Mouse (Mus musculus): ENCODE measurements around the gene Susd1.

Gene Susd1

DNA sequence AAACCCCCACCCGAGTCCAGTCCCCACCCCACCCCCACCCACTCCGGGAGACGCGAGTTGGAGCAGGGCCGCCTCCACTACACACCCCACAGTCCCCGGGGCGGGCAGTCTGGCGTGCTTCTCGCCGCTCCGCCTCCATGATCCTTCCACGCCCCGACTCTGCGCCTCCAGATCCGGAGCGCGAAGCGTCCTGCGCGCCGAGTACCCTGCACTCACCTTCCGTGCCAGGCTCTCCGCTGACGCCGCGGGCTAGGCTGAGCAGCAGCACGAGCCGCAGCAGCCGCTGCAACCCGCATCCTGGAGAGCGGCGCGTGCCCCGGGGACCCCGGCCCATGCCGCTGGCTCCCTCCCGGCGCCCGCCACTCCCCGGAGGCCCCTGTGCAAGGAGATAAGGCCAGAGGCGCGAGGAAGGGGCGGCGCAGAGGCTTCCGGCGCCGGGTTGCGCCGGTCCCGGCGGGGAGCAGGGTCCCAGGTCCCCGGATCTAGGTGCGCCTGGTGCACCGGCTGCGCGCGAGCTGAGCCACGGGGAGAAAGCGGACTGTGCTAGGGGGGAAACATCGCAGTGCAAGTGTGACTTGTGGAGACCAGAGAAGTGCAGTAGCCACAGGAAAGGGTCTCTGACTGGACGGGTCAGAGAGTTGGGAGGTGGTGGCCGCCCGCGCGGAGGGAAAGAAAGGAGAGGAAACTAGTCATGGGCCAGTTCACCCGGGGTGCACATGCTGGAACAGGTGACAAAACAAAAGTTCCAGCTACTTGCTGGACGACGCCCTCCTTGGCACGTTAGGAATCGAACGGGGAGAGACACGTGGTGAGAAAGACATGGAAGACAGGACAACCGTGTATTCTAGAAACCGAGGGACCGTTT lies at the start of gene Susd1:
Gene Susd1 (minus strand): TSS at position 644 of the 865 bp plus-strand sequence.
- DNase-seq (ENCODE audit: extremely low spot score) = peak; percentile 82

DNA sequence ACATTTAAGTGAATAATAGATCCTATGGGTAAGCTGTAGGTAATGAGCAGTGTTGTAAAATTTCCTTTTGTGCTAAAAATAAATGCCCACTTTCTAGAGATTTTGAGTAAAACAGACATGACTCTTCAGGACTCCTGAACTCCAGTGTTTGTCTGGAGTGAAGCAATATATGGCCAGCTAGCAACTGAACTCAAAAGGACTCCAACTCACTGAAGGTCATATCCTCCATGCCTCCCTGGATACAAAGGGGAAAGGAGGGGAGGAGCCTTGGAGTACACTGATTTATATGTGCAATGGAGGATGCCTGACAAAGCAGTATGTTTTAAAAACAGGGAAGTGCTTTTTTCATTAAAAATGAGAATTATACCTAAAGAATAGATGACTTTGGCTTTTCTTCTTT lies 32.9 kb upstream of the Susd1 start:
- no peak for DNase-seq (ENCODE audit: extremely low spot score)

DNA sequence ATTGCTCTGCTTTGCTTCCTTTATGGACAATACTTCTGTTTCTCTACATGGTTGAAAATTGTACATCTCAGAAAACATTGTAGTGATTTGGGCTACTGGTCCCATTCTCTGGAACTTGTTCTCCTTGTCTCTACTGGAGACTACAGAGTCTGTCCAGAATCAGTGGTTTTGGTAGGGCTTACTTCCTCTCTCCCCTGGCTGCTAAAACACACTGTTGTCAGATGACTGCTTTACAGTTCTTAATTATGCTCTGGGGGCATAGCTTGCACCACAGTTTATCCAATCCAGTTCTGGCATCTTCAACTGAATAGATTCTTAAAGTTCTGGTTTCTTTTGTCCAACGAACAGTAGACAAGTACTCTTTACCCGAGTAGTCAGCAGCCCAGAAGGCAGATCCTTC lies 27.0 kb upstream of the Susd1 start:
- no peak for DNase-seq (ENCODE audit: extremely low spot score)

DNA sequence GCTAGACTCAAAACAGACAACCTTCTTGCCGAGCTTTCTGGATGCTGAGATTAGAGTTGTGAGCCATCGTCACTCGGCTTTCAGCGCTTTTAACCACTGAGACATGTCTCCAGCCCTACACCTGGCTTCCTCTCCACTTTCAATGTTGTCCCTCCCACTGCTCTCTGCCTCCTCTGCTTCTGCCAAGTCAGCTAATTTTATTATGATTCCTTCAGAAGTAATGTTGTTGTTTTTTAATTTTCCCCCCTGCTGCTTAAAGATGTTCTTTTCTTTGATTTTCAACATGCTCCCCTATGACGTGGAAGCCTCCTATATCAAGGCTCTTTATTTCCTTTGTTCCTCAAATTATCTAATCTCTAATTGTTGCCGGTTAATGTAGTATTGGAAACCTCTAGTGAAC lies 26.2 kb upstream of the Susd1 start:
- DNase-seq (ENCODE audit: extremely low spot score) = no peak

DNA sequence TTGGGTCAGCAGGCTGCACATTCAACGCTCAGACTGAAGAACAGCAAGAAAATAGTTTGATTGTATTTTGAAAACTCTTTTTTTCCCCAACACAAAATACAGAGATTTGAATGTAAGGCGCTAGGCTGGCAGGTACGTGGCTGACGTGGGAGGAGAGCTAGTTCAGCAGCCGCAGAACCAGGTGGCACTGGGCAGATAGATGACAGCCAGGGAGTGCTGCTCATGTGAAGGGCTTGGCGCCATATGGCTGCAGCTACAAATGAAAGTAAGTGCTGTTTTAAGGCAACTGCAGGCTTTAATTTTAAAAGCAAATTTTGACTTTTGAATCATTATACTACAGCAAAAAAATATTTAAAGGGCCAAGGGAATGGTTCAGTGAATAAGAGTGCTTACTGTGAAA lies 24.1 kb upstream of the Susd1 start:
- DNase-seq (ENCODE audit: extremely low spot score) = no peak

DNA sequence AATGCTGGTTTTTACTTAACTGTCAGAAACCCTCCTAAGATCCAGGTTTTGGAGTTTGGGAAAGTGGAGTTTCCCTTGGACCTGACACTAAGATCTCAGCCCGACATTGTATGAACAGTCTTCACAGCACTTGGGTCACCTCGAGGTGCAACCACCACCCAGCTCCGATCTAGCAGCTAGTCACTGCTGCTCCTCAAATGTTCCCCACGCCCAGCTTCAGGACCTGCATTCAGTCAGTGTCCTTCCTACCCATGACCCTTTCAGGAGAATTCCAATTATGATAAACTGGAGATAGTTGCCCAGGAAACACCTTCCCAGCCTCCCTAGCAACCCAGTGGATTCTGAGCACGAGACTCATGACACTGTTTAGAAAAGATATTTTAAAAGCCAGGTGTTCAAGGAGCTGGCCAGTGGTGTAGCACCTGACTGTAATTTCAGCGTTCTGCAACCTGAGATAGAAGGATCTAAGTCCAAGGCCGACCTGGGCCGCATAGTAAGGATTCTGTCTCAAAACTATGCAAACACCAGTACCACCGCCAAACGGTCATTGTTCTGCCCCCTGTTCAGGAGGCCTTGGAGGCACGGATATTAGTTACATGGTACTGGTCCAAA lies 22.8 kb upstream of the Susd1 start:
- DNase-seq (ENCODE audit: extremely low spot score) = no peak

DNA sequence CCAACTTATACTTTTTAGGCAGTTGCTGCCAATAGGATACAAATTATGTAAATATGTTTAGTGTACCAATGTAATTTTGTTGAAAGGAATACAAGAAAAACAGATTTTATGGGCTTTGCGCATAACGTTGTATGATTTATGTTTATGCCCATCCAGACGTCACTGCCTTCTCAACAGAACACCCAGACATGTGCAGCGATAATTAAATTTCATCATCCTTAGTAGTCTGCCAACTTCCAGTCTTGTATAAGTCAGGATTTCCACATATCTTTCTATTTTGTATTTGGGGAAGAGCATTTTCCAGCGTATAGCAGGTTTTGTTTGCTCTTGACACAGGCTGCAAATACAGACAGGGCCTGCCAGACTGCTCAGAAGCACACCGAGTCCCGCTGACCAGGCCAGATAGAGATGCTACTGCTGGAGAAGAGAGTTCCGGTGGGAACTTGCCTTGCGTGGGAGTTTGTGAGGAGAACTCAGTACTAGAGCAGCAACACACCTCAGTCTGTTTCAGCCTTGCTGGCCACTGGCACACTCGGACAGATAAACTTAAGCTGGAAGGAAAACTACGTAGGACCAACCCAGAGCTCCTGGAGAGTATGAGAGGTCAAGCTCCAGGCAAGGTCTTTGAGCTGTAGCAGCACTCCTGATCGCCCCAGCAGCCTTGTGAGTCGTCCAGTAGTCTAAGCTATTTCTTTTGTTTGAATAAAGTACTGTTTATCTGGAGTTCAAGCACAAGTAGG lies 21.0 kb upstream of the Susd1 start:
- DNase-seq (ENCODE audit: extremely low spot score) = no peak

DNA sequence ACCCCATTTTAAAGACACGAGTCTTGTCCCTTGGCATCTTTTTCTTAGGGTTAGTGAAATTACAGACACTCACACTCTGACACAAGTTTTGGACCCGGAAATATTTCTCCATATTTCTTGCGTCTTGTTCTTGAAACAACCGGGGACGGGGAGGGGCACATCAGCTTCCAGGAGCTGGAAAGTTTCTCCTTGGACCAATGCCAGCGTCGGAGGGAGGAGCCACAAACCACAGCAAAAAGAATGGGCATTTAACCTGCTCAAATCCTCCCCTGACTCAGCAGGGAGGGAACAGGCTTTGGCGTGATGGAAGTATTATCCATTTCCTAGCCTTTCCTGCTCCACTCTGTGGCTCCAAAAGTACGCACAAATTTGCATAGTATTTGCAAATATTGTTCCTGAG lies 19.5 kb upstream of the Susd1 start:
- no peak for DNase-seq (ENCODE audit: extremely low spot score)

DNA sequence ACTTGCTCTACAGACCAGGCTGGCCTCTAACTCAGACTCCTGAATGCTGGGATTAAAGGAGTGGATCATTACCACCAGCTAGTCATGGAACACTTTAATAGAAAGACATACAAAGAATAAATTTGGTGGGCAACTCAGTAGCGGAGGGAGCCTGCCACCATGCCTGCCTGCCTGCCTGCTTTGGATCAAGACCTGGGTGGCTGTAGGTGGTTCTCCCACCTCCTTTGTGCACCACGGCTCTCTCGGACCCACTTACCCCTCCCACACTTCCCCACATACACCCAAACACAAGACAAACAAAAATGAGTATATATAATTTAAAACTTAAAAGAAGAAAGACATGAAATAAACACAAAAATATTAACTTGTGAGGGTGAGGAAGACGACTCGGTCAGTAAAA lies 18.7 kb upstream of the Susd1 start:
- DNase-seq (ENCODE audit: extremely low spot score) = no peak

DNA sequence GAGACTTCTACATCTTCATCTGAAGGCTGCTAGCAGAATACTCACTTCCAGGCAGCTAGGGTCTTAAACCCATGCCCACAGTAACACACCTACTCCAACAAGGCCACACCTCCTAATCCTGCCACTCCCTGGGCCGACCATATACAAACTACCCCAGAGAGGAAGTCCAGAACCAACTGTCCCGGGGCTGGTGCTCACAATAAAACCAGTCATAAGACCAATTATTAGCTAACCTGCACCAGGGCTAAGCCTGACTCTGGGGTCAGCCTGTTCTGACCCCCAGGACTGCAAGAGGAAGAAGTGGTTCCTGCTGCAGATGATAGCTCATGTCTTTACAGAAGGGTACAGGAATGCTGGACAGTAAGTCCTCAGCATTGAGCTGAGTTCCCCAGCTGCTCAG lies 17.0 kb upstream of the Susd1 start:
- no peak for DNase-seq (ENCODE audit: extremely low spot score)

DNA sequence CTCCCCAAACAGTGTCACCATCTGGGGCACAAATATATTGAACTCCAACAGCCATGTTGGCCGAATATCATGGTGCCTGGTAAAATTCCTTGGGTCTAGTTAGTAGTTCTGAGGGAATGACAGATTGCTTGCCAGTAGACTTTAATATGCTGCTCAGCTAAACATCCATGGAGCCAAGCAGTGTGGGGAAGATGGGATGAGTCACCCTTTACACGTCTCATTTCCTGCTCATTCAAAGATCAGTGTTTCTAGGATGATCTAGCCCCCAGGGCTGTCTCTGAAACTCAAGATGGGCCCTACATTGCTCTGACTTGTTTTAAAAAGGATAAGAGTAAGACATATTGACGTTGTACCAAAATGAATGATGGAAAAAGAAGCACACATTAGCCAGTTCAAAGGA lies 15.6 kb upstream of the Susd1 start:
- no peak for DNase-seq (ENCODE audit: extremely low spot score)

DNA sequence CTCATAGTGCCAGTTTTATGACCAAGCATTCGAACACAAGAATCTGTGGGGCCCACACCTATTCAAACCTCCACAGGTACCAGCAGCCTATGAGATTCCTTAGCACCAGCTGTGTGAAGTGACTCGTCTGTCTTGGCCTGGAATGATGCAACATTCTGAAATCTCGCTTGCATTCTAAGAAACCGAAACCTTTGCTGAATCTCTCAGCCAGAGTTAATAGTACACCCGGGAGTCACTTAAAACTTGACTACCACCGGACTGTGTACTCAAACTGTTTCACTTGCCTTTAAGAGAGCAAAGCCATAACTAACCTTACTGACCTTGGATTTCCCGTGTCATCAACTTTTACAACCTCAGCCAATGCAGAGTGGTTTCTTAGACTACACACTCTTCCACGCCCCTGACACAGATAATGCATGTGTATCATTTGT lies 14.1 kb upstream of the Susd1 start:
- DNase-seq (ENCODE audit: extremely low spot score) = no peak

DNA sequence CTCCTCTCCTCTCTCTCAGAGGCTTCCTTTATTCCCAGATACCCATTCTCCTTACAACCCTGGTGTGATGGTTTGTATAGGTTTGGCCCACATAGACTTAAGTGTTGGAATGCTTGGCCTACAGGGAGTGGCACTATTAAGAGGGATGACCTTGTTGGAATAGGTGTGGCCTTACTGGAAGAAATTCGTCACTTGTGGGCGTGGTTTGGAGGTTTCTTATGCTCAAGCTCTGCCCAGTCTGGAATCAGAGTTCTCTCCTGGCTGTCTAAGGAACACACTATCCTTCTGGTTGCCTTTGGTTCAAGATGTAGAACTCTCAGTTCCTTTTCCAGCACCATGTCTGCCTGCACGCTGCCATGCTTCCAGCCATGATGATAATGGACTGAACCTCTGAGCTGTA lies 12.5 kb upstream of the Susd1 start:
- no peak for DNase-seq (ENCODE audit: extremely low spot score)

DNA sequence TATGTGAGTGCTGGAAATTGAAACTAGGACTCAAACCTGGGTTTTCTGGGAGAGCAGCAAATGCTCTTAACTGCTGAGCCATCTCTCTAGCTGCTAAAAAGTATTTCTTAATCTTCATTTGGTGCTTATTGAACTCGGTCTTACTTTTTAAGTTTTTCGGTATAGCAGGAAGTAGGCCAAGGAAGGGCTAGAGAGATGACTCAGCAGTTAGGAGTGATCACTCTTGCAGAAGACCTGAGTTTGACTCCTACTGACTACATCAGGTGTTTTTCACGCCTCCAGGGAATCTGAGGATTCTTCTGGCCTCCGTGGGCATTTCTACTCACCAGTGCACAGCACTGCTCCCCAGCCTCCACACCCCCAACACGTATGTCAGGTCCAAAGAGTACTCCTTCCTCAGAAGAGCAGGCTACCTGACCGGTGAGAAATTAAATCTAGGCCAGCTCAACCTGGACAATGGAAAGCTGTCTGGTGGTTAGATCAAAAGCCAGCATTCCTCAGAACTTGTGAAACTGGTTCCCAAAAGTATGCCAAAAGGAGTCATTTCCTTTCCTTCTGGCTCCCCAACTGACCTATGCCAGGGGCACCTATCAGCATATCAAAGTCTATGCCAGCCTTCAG lies 11.9 kb upstream of the Susd1 start:
- DNase-seq (ENCODE audit: extremely low spot score) = no peak

DNA sequence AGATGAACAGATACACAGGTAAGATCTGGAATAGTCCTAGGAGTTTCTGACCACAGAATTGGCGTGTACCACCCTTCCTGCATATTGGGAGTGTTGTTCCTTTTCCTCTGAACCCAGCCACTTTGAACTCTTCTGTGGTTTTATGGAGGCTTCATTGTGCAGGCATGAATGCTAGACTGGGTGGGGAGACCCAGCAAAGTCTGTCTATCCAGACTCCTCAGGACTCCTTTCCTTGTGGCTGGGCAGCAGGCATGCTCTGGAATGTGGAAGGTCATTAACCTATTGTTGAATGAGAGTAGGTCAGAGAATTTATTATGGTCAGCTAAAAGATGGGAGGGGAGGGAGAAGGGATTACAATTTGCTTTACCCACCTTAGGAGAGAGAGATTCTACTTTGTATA lies 8.9 kb upstream of the Susd1 start:
- no peak for DNase-seq (ENCODE audit: extremely low spot score)

DNA sequence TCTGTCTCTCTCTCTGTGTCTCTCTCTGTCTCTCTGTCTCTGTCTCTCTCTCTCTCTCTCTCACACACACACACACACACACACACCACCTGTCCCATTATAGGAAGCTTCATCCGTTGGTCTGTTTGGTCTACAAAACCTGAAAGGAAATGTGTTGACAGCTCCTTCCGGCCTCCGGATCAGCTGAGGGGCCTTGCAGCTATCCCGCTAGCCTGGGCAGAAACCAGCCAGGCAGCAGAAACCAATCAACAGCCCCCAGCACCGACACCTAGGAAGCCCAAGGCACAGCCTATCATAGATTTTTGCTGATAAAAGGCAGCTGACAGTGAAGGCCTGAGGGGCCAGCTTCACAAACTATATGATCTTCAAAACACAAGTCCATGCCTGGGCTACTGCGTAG lies 7.1 kb upstream of the Susd1 start:
- DNase-seq (ENCODE audit: extremely low spot score) = no peak

DNA sequence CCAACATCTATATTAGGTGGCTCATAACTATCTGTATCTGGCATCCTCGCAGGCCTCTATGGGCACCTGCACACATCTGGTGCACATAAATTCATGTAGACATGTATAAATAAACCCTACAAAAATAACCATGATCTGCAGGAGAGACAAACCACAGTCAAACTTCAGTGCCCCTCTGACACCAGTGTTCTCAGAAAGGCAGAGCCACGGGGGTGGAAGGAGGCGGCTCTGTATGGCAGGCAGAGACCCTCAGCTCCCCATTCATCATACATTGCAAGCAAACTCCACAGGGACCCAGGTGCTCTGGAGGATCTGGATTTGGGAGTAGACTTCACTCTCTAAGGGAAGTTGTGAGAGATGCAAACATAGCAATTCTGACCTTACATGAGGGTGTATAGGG lies 6.6 kb upstream of the Susd1 start:
- DNase-seq (ENCODE audit: extremely low spot score) = no peak

DNA sequence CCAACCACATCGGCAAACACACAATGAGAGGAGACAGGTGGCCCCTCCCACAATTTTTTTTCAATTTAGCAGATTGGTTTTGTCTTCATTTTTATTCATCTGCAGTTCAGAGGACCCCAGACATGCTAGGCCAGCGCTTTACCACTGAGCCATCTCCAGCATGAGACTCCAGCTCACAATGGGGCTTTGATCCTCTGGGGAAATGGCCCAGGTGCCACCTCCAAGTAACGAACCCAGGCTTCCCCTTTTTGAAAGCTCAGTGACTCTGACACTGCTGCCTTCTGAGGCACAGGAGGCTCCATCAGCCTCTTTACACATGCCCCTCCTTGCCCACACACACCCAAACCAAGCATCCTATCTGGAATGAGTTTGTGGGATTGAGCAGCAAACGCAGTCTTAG lies 5.7 kb upstream of the Susd1 start:
- no peak for DNase-seq (ENCODE audit: extremely low spot score)

DNA sequence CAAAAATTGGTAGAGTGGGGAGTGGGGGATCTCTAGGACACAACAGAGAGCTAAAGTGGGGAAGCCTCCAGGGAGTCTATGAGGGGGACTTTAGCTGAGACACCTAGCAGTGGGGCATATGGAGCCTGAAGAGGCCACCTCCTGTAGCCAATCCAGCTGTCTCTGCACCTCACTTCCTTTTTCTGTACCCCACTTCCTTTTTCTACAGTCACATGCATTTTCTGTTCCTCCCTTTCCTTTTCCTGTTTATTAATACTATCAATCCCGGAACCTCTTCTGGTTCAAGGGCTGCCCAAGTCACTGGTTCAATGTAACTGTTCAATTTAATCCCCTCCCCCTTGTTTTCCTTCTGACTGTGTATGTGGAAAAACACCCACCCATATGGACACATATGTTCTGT lies 2.8 kb upstream of the Susd1 start:
- DNase-seq (ENCODE audit: extremely low spot score) = no peak

DNA sequence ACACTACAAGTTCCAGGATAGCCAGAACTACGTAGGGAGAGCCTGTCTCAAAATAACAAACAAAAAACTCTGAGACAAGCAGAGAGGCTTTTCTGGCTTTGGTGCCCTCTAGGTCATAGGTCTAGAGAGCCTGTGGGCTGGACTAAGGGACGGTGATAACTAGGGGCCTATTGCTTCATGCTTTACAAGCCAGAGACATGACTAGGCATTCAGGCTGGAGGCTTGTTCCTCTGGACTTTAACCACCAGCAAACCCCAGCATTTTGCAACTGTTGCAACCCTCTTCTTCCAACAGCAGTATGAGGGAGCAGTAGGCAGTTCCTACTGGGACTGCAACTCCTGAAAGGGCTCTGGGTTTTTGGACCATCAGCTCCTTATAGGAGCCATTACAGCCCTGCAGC lies 1.5 kb upstream of the Susd1 start:
- DNase-seq (ENCODE audit: extremely low spot score) = no peak

DNA sequence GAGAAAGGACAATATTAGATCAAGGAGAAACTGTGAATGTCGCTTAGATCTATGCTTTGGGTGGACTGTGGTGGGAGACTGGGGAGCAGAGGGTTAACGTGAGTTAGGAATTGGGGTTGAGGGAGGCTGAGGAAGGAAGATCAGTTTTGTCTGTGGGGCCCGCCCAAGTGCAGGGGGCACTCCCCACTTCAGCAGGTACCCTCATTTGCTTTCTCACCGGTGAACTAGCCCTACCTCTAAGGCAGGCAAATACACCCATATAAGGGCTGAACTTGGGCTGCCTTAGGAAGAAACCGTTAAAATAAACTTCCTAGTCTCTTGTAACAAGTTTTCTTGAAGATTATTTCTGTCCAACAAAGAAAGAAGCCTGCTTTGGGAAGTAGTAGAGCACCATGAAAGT lies 608 bp upstream of the Susd1 start:
- DNase-seq (ENCODE audit: extremely low spot score) = no peak

DNA sequence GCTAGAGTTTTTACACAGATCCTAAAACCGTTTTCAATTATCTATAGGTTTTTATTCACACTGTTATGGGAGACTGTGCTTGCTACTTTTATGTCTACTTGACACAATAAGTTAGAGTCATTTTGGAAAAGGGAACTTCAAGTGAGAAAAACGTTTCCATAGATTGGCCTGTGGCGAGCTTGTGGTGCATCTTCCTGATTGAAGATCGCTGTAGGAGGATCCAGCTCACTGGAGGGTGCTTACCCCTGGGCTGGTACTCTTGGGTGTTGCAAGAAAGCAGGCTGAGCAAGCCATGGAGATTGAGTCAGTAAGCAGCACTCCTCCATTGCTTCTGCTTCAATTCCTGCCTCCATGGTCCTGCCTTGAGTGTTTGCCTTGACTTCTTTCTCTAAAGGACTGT lies 2.5 kb downstream of the Susd1 start:
- no peak for DNase-seq (ENCODE audit: extremely low spot score)

DNA sequence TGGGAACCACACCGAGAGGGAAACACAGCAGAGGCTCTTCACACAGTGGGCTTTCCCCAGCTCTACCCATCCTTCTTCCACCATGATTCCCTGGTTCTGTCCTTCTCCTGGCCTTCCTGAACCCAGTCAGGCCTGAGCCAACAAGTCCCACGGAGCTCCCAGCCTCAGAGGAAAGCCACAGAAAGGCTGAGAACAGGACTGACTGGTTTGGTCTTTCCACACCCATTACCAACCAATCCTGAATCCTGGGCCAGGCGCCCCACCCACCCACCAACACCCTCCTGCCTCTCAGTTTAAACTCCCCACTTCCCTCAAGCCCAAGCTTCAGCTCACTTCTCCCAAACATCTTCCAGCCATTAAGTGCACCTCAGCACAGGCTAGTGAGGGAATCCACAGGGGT lies 4.4 kb downstream of the Susd1 start:
- DNase-seq (ENCODE audit: extremely low spot score) = no peak
